Mouse (Mus musculus): ENCODE results near the gene Abcd2.

Abcd2 gene

GRCm38 (mm10) chr15:91163454-91163853 lies 28.1 kb downstream of the Abcd2 start:
- no peak for DNase-seq (ENCODE audit: extremely low spot score, low spot score)

- DNase-seq (ENCODE audit: extremely low spot score, low spot score) = no peak
Observed at GRCm38 (mm10) chr15:91161153-91161552, 30.4 kb downstream of the Abcd2 start.

GRCm38 (mm10) chr15:91153311-91153710 lies 38.3 kb downstream of the Abcd2 start:
- DNase-seq (ENCODE audit: extremely low spot score, low spot score) = no peak

- DNase-seq (ENCODE audit: extremely low spot score, low spot score) = no peak
Observed at GRCm38 (mm10) chr15:91152592-91152991, 39.0 kb downstream of the Abcd2 start.

GRCm38 (mm10) chr15:91124584-91124983 lies 67.0 kb downstream of the Abcd2 start:
- DNase-seq (ENCODE audit: extremely low spot score, low spot score) = peak; percentile 16

- no peak for DNase-seq (ENCODE audit: extremely low spot score, low spot score)
Observed at GRCm38 (mm10) chr15:91112555-91113209, 78.9 kb downstream of the Abcd2 start.

GRCm38 (mm10) chr15:91108102-91108659 lies 83.4 kb downstream of the Abcd2 start:
- no peak for DNase-seq (ENCODE audit: extremely low spot score, low spot score)

- DNase-seq (ENCODE audit: extremely low spot score, low spot score) = no peak
Observed at GRCm38 (mm10) chr15:91104934-91105333, 86.7 kb downstream of the Abcd2 start.

- DNase-seq (ENCODE audit: extremely low spot score, low spot score) = no peak
Observed at GRCm38 (mm10) chr15:91104276-91104675, 87.3 kb downstream of the Abcd2 start.

GRCm38 (mm10) chr15:91103814-91104213 lies 87.8 kb downstream of the Abcd2 start:
- DNase-seq (ENCODE audit: extremely low spot score, low spot score) = no peak

- no peak for DNase-seq (ENCODE audit: extremely low spot score, low spot score)
Observed at GRCm38 (mm10) chr15:91103305-91103704, 88.3 kb downstream of the Abcd2 start.

- no peak for DNase-seq (ENCODE audit: extremely low spot score, low spot score)
Observed at GRCm38 (mm10) chr15:91096606-91097005, 95.0 kb downstream of the Abcd2 start.
